Mouse (Mus musculus) liver, postnatal 0 days (tissue): ENCODE results near the gene Vwa7.
"Not testable (repeated sequence)": the region's sequence is repeated elsewhere in the genome, so short reads cannot be mapped to it uniquely, and the experiment has no call there.

Experiments used
- CTCF ChIP-seq: sonication (generic); IDR thresholded peaks from 2 replicates; pipeline ENCODE4 v1.5.1; 2016; ENCODE audit warnings: antibody characterized with exemption, low read depth
- EP300 ChIP-seq: IDR thresholded peaks from 2 replicates; pipeline ENCODE4 v1.6.1; 2016; ENCODE audit warnings: antibody characterized with exemption, low read depth, mild to moderate bottlenecking

DNA sequence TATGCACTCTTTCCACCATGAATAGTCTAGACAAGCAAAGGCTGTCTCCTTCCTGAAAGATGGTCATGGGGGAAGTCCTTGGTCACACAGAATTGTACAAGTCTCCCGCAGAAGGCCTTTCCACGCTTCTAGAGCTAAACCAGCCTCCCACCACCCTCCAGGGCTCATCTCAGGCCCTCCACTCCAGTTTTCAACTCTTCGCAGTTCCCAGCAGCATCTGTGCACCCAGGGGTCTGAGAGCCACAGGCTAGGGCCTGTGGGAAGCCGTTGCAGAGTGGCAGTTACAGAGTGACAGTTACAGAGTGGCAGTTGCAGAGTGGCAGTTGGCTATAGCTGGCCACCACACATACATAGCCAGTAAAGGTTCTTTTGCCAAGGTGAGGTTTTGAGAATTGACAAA is 20.5 kb upstream of the Vwa7 start:
- not testable (repeated sequence) for TF ChIP-seq EP300, CTCF
